Mouse (Mus musculus) adrenal gland, adult 8-10 months (tissue): ENCODE data around the gene Gsta3. TPM values are rescaled to one million over a fixed set of nuclear protein-coding genes. Genes with fewer than 3 reads are reported as not detected.

Experiments used
- DNase-seq: peaks from one replicate; pipeline ENCODE4 v3.0.0; 2022
- total RNA-seq, 4 experiments: library from RNA; stranded (reverse); gene quantifications; 2 replicates each; pipeline ENCODE4 v1.2.4; 2022

The Gsta3 gene
- total RNA-seq, 4 experiments from 2014 or later = 11.7 to 40.3 (median 27.6) TPM

DNA sequence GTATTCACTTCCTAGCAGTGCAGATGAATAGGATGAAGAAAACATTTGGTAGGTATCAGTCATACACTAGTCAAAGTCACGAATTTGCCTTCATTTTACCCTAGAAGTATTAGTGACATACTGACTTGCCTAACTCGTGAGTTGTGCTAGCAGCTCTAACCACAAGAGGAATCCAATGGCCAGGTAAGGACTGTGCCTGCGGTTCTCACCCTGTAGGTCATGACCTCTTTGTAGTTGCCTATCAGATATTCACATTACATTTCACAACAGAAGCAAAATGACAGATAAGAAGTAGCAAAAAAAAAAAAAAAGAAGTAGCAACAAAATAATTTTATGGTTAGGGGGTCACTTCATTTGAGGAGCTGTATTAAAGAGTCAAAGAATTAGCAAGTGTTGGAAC lies 63.8 kb downstream of the Gsta3 start:
- no peak for DNase-seq

DNA sequence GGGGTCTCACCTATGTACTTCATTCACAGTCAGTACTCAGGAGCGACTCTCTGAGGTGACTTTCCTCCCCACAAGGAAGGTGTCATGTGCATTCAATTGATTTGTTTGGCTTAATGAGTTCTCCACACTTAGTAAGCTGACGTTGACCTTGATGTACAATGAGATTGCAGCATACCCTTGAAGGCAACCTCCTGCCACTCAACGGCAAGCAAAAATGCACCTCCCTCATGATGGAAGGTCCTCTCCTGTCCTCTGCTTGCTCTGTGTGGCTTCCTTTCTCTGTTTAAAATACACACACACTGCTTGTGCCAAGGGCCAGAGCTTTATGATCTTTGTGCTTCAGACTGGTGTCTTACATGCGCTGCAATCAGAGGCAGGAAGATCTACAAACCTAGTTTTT lies 64.3 kb downstream of the Gsta3 start:
- DNase-seq = no peak

- DNase-seq = no peak
Observed at GRCm38 (mm10) chr1:21305443-21305842, 65.1 kb downstream of the Gsta3 start.

GRCm38 (mm10) chr1:21314336-21314735 lies 73.9 kb downstream of the Gsta3 start:
- DNase-seq = no peak

Other genes starting within 250 kb of the Gsta3 start
- gene Tram2, start 161.4 kb upstream of the Gsta3 start, total RNA-seq = 1 to 10 TPM; 3.7 to 6.8 (median 5.8) TPM
- gene Tmem14a, start 22.0 kb upstream of the Gsta3 start, total RNA-seq = 10 to 100 TPM in 1 of 4 experiments, 1 to 10 TPM in 3; 6.4 to 10.6 (median 9.1) TPM
- not detected for gene Khdc1a, start 109.1 kb downstream of the Gsta3 start, total RNA-seq
- not detected for gene Khdc1c, start 127.7 kb downstream of the Gsta3 start, total RNA-seq
- gene Khdc1b, start 143.0 kb downstream of the Gsta3 start, total RNA-seq = not detected